Mouse (Mus musculus): ENCODE results near the gene Ubr1. TPM values are rescaled to one million over a fixed set of nuclear protein-coding genes. Genes with fewer than 3 reads are reported as not detected.
A peak's percentile ranks its signal among the peaks of the same experiment; 100 is the strongest.

Ubr1 gene
- total RNA-seq, 2 experiments from 2014 or later = 41.8 to 45.0 TPM

DNA sequence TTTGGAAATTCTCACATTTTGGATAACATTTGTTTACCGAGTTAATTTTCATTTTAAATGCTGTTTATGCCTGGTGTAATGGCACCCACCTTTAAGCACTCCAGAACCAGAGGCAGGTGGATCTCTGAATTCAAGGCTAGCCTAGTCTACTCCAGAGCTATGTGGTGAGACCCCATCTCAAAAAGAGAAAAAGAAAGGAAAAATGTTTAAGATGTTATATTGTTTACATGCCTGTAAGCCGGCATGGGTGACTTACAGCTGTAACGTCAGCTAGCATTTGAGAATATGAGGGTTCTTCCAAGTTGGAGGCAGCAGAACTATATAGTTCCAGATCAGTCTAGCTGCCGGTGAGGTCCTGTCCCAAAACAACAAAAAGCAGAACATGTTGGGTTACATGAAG lies 1.3 kb upstream of the Ubr1 start:
- Histone ChIP-seq H3K27ac (no peak overlapping the region), H3K4me3 (no peak overlapping the region)
- intact Hi-C loops (cut with DNase I) = no loop called here
- no peak for TF ChIP-seq CTCF (IDR thresholded peaks at IDR 0.05)
- DNase-seq (ENCODE audit: extremely low spot score in 1 of 2, low spot score in 2 of 2) = no peak

- peak in 1 of 2 experiments; percentile 31 for DNase-seq (ENCODE audit: extremely low spot score in 1 of 2, low spot score in 2 of 2)
- H3K27ac ChIP-seq = peak overlapping the region; percentile 94
- no peak for TF ChIP-seq CTCF (IDR thresholded peaks at IDR 0.05)
- H3K4me3 ChIP-seq = peak overlapping the region; percentile 82
- intact Hi-C loops (cut with DNase I) = no loop called here
Observed at GRCm38 (mm10) chr2:120970045-120970539, 423 bp downstream of the Ubr1 start.

GRCm38 (mm10) chr2:120965486-120965885 lies 5.0 kb downstream of the Ubr1 start:
- no peak overlapping the region for H3K27ac ChIP-seq
- no peak overlapping the region for H3K4me3 ChIP-seq
- TF ChIP-seq CTCF (IDR thresholded peaks at IDR 0.05) = no peak
- no peak for DNase-seq (ENCODE audit: extremely low spot score in 1 of 2, low spot score in 2 of 2)
- intact Hi-C loops (cut with DNase I) = no loop called here

DNA sequence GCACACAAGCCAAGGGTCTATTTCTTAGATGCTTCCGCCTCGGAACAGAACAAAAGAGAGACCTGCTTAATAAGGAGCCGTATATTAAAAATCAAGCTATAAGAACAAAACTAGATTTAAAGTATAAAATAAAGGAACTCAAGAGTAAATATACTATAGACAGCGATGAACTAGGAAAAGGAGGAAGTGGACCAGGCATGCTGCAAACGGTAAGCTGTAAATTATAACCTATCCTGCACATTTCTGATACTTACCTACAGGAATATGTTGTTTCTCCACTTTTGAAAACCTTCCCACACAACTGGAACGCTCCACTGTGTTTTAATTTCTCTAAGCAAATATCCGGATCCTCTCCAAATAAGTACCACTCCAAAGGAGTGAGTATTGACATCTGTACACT lies 7.4 kb downstream of the Ubr1 start:
- H3K4me3 ChIP-seq = no peak overlapping the region
- DNase-seq (ENCODE audit: extremely low spot score in 1 of 2, low spot score in 2 of 2) = no peak
- H3K27ac ChIP-seq = no peak overlapping the region
- TF ChIP-seq CTCF (IDR thresholded peaks at IDR 0.05) = no peak
- intact Hi-C loops (cut with DNase I) = no loop called here

- no peak for TF ChIP-seq CTCF (IDR thresholded peaks at IDR 0.05)
- H3K27ac ChIP-seq = no peak overlapping the region
- DNase-seq (ENCODE audit: extremely low spot score in 1 of 2, low spot score in 2 of 2) = no peak
- no peak overlapping the region for H3K4me3 ChIP-seq
- intact Hi-C loops (cut with DNase I) = no loop called here
Observed at GRCm38 (mm10) chr2:120960261-120960660, 10.3 kb downstream of the Ubr1 start.

GRCm38 (mm10) chr2:120959827-120960226 lies 10.7 kb downstream of the Ubr1 start:
- TF ChIP-seq CTCF (IDR thresholded peaks at IDR 0.05) = no peak
- Histone ChIP-seq H3K4me3 (no peak overlapping the region), H3K27ac (no peak overlapping the region)
- intact Hi-C loops (cut with DNase I) = no loop called here
- no peak for DNase-seq (ENCODE audit: extremely low spot score in 1 of 2, low spot score in 2 of 2)

- no peak for DNase-seq (ENCODE audit: extremely low spot score in 1 of 2, low spot score in 2 of 2)
- no peak overlapping the region for H3K4me3 ChIP-seq
- TF ChIP-seq CTCF (IDR thresholded peaks at IDR 0.05) = no peak
- H3K27ac ChIP-seq = no peak overlapping the region
- intact Hi-C loops (cut with DNase I) = no loop called here
Observed at GRCm38 (mm10) chr2:120959363-120959762, 11.2 kb downstream of the Ubr1 start.

- Histone ChIP-seq H3K27ac (no peak overlapping the region), H3K4me3 (no peak overlapping the region)
- no peak for TF ChIP-seq CTCF (IDR thresholded peaks at IDR 0.05)
- no peak for DNase-seq (ENCODE audit: extremely low spot score in 1 of 2, low spot score in 2 of 2)
- intact Hi-C loops (cut with DNase I) = no loop called here
Observed at GRCm38 (mm10) chr2:120952176-120952938, 18.2 kb downstream of the Ubr1 start.

DNA sequence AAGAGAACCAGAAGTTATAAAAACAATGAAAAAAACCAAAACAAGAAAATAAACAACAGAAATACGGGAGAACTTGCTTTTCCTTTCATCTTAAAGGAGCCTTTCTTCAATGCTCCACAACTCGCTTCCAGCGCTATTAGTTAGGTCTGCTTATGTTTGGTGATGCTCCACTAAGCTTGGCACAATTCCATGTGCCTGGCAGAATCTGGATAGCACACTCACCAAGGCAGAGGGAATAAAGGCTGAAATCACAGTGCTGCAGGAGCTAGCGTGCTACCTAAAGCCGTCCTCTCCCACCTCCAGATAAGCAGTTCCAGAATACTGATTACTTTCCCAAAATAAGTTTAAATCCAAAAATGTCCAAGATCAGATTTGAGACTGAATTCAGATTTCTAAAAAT lies 19.3 kb downstream of the Ubr1 start:
- DNase-seq (ENCODE audit: extremely low spot score in 1 of 2, low spot score in 2 of 2) = peak; percentile 18 to 28
- no peak overlapping the region; the same call in 1 of the 2 replicates for H3K27ac ChIP-seq
- H3K4me3 ChIP-seq = no peak overlapping the region
- intact Hi-C loops (cut with DNase I) = no loop called here
- TF ChIP-seq CTCF (IDR thresholded peaks at IDR 0.05) = no peak

DNA sequence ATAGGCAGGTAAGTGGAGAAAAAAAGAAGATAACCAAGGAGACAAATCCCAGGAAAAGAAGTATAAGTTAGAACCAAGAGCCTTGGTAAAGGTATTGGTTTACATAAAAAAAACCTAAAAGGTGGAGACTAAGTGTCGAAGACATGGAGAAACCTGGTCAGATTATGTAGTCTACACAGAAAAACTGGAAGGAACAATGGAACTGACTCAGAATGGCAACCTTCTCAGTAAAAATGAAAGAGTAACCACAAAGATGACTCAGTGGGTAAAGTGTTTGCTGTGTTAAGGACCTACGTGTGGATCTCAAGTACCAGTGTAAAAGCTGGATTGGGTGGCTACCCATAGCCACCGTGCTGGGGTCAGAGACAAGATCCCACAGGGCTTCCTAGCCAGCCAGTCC lies 37.5 kb downstream of the Ubr1 start:
- H3K27ac ChIP-seq = no peak overlapping the region
- intact Hi-C loops (cut with DNase I) = no loop called here
- no peak overlapping the region for H3K4me3 ChIP-seq

DNA sequence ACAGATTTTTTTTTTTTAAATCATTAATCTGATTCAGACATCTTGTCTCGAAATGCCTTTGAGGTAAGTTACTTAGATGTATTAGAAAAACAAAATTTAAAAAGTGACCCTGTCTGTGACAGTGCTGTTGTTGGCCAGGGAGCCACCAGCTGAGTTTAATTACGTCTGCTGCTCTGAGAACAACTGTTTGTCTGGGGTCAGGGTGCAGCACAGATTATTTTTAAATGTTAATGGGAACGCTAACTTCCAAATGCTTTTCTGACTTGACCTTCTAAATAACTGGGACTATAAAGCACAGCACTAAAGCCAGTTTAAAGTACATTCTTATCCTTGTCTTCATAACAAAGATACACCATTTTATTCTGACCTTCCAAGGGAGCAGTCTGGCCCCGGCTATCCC lies 61.0 kb downstream of the Ubr1 start:
- no peak for TF ChIP-seq CTCF (IDR thresholded peaks at IDR 0.05)
- no peak overlapping the region for H3K27ac ChIP-seq
- DNase-seq (ENCODE audit: extremely low spot score in 1 of 2, low spot score in 2 of 2) = no peak
- intact Hi-C loops (cut with DNase I) = no loop called here
- no peak overlapping the region for H3K4me3 ChIP-seq

More for the DNA sequence above, 37.5 kb downstream of the Ubr1 start:
- DNase-seq (ENCODE audit: extremely low spot score in 1 of 2, low spot score in 2 of 2) = no peak
- no peak for TF ChIP-seq CTCF (IDR thresholded peaks at IDR 0.05)

GRCm38 (mm10) chr2:120896361-120896760 lies 74.2 kb downstream of the Ubr1 start:
- TF ChIP-seq CTCF (IDR thresholded peaks at IDR 0.05) = no peak
- H3K4me3 ChIP-seq = no peak overlapping the region
- intact Hi-C loops (cut with DNase I) = no loop called here
- H3K27ac ChIP-seq = no peak overlapping the region
- no peak for DNase-seq (ENCODE audit: extremely low spot score in 1 of 2, low spot score in 2 of 2)

- no peak for TF ChIP-seq CTCF (IDR thresholded peaks at IDR 0.05)
- DNase-seq (ENCODE audit: extremely low spot score in 1 of 2, low spot score in 2 of 2) = no peak
- H3K4me3 ChIP-seq = no peak overlapping the region
- no peak overlapping the region for H3K27ac ChIP-seq
- intact Hi-C loops (cut with DNase I) = no loop called here
Observed at GRCm38 (mm10) chr2:120887601-120888000, 82.9 kb downstream of the Ubr1 start.
